Mouse (Mus musculus): ENCODE results near the gene Spesp1. TPM values are rescaled to one million over a fixed set of nuclear protein-coding genes. Genes with fewer than 3 reads are reported as not detected.

Gene Spesp1
- 2.8 TPM for polyA plus RNA-seq (2014; fragmentation: Illumina TruSeq; extraction: RNeasy Lipid Tissue Mini Kit (QIAGEN cat#74804); ENCODE audit: low read depth, low replicate concordance)

GRCm38 (mm10) chr9:62281991-62282390, at the start of gene Spesp1:
TSS of gene Spesp1 (minus strand) at chr9:62282208.

Other genes with a start within 250 kb of the Spesp1 start
- gene Glce, start 159.6 kb downstream of the Spesp1 start, polyA plus RNA-seq (2014; fragmentation: Illumina TruSeq; extraction: RNeasy Lipid Tissue Mini Kit (QIAGEN cat#74804); ENCODE audit: low read depth, low replicate concordance): 18.2 TPM
- gene Anp32a, start 59.1 kb upstream of the Spesp1 start, polyA plus RNA-seq (2014; fragmentation: Illumina TruSeq; extraction: RNeasy Lipid Tissue Mini Kit (QIAGEN cat#74804); ENCODE audit: low read depth, low replicate concordance): 233 TPM

Measured in adipose tissue, adult 10 weeks (tissue).